Mouse (Mus musculus): Measurements from ENCODE around the gene Gpr35.

GRCm38 (mm10) chr1:93026600-93026999 lies 75.9 kb downstream of the Gpr35 start:
- TF ChIP-seq EP300 (IDR thresholded peaks at IDR 0.05; ENCODE audit: low read length) = no peak
- no peak for TF ChIP-seq MAX (IDR thresholded peaks at IDR 0.05; ENCODE audit: low read length)
- TF ChIP-seq RAD21 (IDR thresholded peaks at IDR 0.05; ENCODE audit: low read depth, low read length) = no peak
- TF ChIP-seq ZKSCAN1 (IDR thresholded peaks at IDR 0.05; ENCODE audit: borderline replicate concordance, low read depth, low read length) = no peak
- no peak for TF ChIP-seq ETS1 (conservative IDR thresholded peaks at IDR 0.05; ENCODE audit: low read depth, low read length)
- TF ChIP-seq USF1 (IDR thresholded peaks at IDR 0.05; ENCODE audit: low read depth, low read length) = no peak
- TF ChIP-seq CTCF (conservative IDR thresholded peaks at IDR 0.05 in 1 of 2, IDR thresholded peaks at IDR 0.05 in 1 of 2; ENCODE audit: low read depth in 2 of 2, low read length in 2 of 2) = no peak
- no peak for TF ChIP-seq POLR2A (IDR thresholded peaks at IDR 0.05; ENCODE audit: low read depth, low read length)
- no peak for TF ChIP-seq MYC (IDR thresholded peaks at IDR 0.05; ENCODE audit: low read depth, low read length)
- TF ChIP-seq CHD1 (IDR thresholded peaks at IDR 0.05; ENCODE audit: low read depth, low read length) = no peak

Measured in CH12.LX (cell line).